Mouse (Mus musculus) C2C12 (cell line): ENCODE results near the gene Smim27. TPM values are rescaled to one million over a fixed set of nuclear protein-coding genes. Genes with fewer than 3 reads are reported as not detected.

Experiments
- H3K27me3 ChIP-seq: one replicate; pipeline ENCODE4 v1.6.1; 2011; ENCODE audit not compliant: control insufficient read depth, insufficient read depth, insufficient read length
- H3K36me3 ChIP-seq: one replicate; pipeline ENCODE4 v1.6.1; 2011; ENCODE audit not compliant: control insufficient read depth, insufficient read depth
- H3K4me3 ChIP-seq: one replicate; pipeline ENCODE4 v1.5.1; 2011; ENCODE audit warnings: mild to moderate bottlenecking, control low read depth; ENCODE audit not compliant: poor library complexity, insufficient read depth, severe bottlenecking
- H3K79me2 ChIP-seq: one replicate; pipeline ENCODE4 v1.6.1; 2011; ENCODE audit not compliant: control insufficient read depth, insufficient read depth
- H3K79me3 ChIP-seq: one replicate; pipeline ENCODE4 v1.6.1; 2011; ENCODE audit warnings: low read depth, control low read depth
- H3ac ChIP-seq: one replicate; pipeline ENCODE3; 2011; ENCODE audit warnings: low read depth; ENCODE audit not compliant: control insufficient read depth, insufficient read length
- CEBPB ChIP-seq: IDR thresholded peaks from one replicate; pipeline ENCODE4 v1.6.1; 2011; ENCODE audit warnings: low read depth, mild to moderate bottlenecking, control low read depth, moderate library complexity
- CTCF ChIP-seq: IDR thresholded peaks from one replicate; pipeline ENCODE4 v1.5.1; 2011; ENCODE audit not compliant: control insufficient read depth, insufficient read depth, insufficient read length
- FOSL1 ChIP-seq: IDR thresholded peaks from one replicate; pipeline ENCODE4 v1.8.0; 2011; ENCODE audit warnings: mild to moderate bottlenecking, low read length; ENCODE audit not compliant: poor library complexity, insufficient read depth, severe bottlenecking
- MAX ChIP-seq: IDR thresholded peaks from one replicate; pipeline ENCODE4 v1.6.1; 2011; ENCODE audit warnings: mild to moderate bottlenecking, control low read depth
- MYOD1 ChIP-seq: IDR thresholded peaks from one replicate; pipeline ENCODE4 v1.6.1; 2011; ENCODE audit warnings: low read depth; ENCODE audit not compliant: control insufficient read depth, insufficient read length
- MYOG ChIP-seq: IDR thresholded peaks from one replicate; pipeline ENCODE4 v1.6.1; 2011; ENCODE audit not compliant: control insufficient read depth, insufficient read length; ENCODE audit errors: extremely low read depth
- USF1 ChIP-seq: IDR thresholded peaks from one replicate; pipeline ENCODE4 v1.6.1; 2011; ENCODE audit warnings: low read depth, mild to moderate bottlenecking, control low read depth, moderate library complexity
- polyA plus RNA-seq: library from polyadenylated mRNA; unstranded; fragments of >200 nt; fragmentation: generic; extraction: Trizol; gene quantifications from one replicate; pipeline ENCODE4 v1.2.1, GENCODE M21; 2012; ENCODE audit warnings: missing spikeins

The Smim27 gene
- polyA plus RNA-seq, 1 experiment = 5.2 TPM

GRCm38 (mm10) chr4:40227131-40227530, 42.2 kb upstream of the Smim27 start:
- Histone ChIP-seq H3K4me3 (no peak overlapping the region), H3K79me2 (no peaks in the 10 kb centered on the region), H3K79me3 (no peaks in the 10 kb centered on the region), H3K36me3 (peaks cover 6% of the 10 kb centered on the region), H3ac (no peak overlapping the region), H3K27me3 (no peaks in the 10 kb centered on the region)
- no peak for TF ChIP-seq USF1
- TF ChIP-seq CTCF = no peak
- TF ChIP-seq MYOG = no peak
- TF ChIP-seq MAX = no peak
- no peak for TF ChIP-seq FOSL1
- no peak for TF ChIP-seq CEBPB
- TF ChIP-seq MYOD1 = no peak

- H3K4me3 ChIP-seq = no peak overlapping the region
Measured at GRCm38 (mm10) chr4:40227886-40228285, 41.5 kb upstream of the Smim27 start.

DNA sequence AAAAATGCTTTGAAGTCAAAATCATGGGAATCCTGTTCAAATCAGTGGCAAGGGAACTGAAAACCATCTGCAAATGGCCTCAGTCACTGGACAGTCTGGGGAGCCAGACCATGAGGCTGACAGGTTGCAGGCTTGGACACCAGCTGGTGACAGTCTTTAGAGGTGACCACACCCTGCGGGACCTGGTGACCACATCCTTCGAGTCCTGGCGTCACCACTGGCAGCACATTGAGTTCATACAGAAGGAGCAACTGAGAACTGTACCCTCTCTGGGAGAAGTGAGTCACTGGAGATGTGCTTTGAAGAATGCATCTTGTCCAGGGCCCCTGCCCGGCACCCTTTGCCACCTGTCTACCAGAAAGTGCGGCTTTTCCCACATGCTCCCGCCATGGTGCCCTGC, 39.7 kb upstream of the Smim27 start:
- Histone ChIP-seq H3K27me3 (no peaks in the 10 kb centered on the region), H3K79me3 (no peaks in the 10 kb centered on the region), H3K36me3 (peaks cover 6% of the 10 kb centered on the region), H3K4me3 (no peak overlapping the region), H3ac (no peak overlapping the region), H3K79me2 (no peaks in the 10 kb centered on the region)
- TF ChIP-seq MYOD1 (no peak), FOSL1 (no peak), USF1 (no peak), CEBPB (no peak), MYOG (no peak), CTCF (no peak), MAX (no peak)

More at GRCm38 (mm10) chr4:40227886-40228285, 41.5 kb upstream of the Smim27 start:
- H3K79me2 ChIP-seq = no peaks in the 10 kb centered on the region
- H3K36me3 ChIP-seq = peaks cover 6% of the 10 kb centered on the region
- no peaks in the 10 kb centered on the region for H3K79me3 ChIP-seq
- no peaks in the 10 kb centered on the region for H3K27me3 ChIP-seq
- no peak for TF ChIP-seq USF1
- TF ChIP-seq MAX = no peak
- TF ChIP-seq CEBPB = no peak
- TF ChIP-seq MYOG = no peak
- no peak for TF ChIP-seq CTCF
- no peak for TF ChIP-seq MYOD1
- TF ChIP-seq FOSL1 = no peak
- no peak overlapping the region for H3ac ChIP-seq

DNA sequence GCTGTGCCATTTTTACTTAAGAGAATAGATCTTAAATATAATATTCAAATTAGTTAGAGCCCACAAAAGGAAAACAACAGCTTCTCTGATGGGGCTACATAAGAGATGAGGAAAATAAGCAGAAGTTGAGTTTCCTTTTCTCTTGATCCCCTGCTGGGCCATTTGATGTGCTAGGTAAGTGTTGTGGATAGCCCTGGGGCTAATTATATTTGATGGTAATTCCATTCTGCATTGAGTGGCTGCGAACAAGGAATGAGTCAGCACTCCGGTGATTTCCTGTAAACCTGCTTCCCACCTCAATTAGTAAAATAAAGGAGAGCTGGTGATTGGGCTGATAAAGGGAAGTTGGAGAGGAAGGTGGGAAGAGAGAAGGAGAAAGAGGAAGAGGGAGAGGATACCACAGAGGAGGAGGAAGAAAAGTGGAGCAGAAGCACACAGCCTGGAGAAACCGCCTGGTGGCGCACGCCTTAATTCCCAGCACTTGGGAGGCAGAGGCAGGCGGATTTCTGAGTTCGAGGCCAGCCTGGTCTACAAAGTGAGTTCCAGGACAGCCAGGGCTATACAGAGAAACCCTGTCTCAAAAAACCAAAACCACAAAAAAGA, 36.2 kb upstream of the Smim27 start:
- no peak overlapping the region for H3K4me3 ChIP-seq
- no peaks in the 10 kb centered on the region for H3K79me2 ChIP-seq
- H3K36me3 ChIP-seq = no peaks in the 10 kb centered on the region
- H3K79me3 ChIP-seq = no peaks in the 10 kb centered on the region
- no peaks in the 10 kb centered on the region for H3K27me3 ChIP-seq
- H3ac ChIP-seq = no peak overlapping the region
- TF ChIP-seq MYOD1 = no peak

DNA sequence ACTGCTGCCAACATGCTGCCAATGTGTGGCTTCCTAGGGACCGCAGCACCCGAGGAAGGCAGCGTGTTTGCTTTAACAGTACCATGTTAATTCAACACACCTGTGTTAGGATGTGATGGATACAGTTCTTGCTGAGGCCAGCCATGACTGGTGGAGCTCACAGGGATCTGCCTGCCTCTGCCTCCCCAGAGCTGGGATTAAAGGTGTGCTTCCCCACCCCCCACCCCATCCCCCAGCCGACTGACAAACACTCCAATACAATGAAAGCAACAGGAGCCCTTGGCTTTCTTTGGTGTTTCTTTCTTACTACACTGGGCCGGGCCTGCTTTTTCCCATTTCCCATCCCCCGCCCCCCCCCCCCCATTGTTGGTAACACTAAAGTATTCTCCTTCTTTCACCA, 35.1 kb upstream of the Smim27 start:
- no peak overlapping the region for H3K4me3 ChIP-seq
- no peaks in the 10 kb centered on the region for H3K79me2 ChIP-seq
- TF ChIP-seq FOSL1 (no peak), CEBPB (no peak), CTCF (no peak), MAX (no peak), USF1 (no peak), MYOG (no peak), MYOD1 (no peak)
- H3K36me3 ChIP-seq = no peaks in the 10 kb centered on the region
- no peak overlapping the region for H3ac ChIP-seq
- no peaks in the 10 kb centered on the region for H3K79me3 ChIP-seq
- H3K27me3 ChIP-seq = no peaks in the 10 kb centered on the region

DNA sequence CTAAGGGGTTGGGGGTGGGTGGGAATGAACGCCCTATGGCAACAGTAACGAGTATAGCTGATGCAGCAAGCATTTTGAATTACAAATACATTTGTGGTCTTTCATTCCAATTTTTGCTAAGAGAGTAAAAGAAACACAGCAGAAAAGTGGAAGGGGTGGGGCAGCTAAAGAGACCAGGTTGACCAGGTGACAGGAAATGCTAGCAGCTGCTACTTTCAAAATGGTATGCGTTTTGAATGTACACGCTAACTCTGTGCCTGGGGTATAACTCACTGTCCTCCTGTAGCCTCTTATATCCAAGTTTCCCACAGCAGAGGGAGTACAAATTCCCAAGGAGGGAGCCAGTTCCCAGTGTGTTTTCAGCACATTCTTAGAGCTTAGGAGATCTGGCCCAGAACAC, 32.5 kb upstream of the Smim27 start:
- H3K27me3 ChIP-seq = no peaks in the 10 kb centered on the region
- TF ChIP-seq CTCF (no peak), CEBPB (no peak), MYOG (no peak), MAX (no peak), MYOD1 (no peak), FOSL1 (no peak), USF1 (no peak)
- no peak overlapping the region for H3ac ChIP-seq
- no peaks in the 10 kb centered on the region for H3K36me3 ChIP-seq
- H3K79me3 ChIP-seq = no peaks in the 10 kb centered on the region
- no peak overlapping the region for H3K4me3 ChIP-seq
- no peaks in the 10 kb centered on the region for H3K79me2 ChIP-seq
